Comparison of ENCODE assay signal across 8 mouse cellular contexts in the genomic region with DNA sequence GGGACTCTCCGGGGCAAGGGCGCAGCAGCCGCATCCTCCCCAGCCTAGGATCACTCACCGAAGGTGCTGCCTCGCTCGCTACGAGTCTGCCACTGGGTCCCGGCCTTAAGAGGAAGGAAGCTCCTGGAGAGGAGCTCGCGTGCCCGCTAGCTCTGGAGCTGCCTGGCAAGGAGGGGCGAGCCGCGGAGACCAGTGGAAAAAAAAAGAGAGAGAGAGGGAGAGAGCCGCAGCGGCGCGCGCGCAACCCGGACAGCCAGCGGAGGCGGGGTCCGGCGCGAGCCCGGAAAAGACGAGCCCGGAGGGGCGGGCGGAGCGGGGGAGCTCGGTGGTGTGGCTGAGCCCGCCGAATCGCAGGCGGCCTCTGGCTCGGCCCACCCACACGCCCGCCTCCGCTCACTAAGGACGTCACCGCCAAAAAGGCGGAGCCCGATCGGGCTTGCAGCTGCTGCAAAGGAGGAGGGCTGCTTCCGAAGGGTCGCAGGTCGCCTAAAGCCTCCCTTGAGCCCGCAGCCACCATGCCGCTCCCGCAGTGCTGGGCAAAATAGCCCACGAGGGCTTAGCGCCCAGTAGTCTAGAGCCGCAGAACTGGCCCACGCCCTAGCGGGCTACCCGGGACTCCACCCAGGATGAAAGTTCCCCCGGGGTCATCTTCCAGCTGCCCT. TPM values are rescaled to one million over a fixed set of nuclear protein-coding genes. Genes with fewer than 3 reads are reported as not detected.
DNase-seq lines count a peak whose midpoint lies in the region; ATAC-seq and TF ChIP-seq lines count a peak whose summit lies in the region.

A gene (minus strand): TSS at position 289 of the 662 bp plus-strand sequence.

- peak; percentile 86 for ATAC-seq in activated CD4-positive, CD25-positive, alpha-beta regulatory T cell, adult 4 months
- ATAC-seq in inflammation-experienced regulatory T-cells, adult 6 months = peak; percentile 86
- peak; percentile 96 for ATAC-seq in megakaryocyte-erythroid progenitor cell, adult 5-6 weeks (replicated peaks; ENCODE audit: low FRiP score, low TSS enrichment, poor library complexity, severe bottlenecking)

- peak within 1 kb of the TSS; percentile 98 for H3K27ac ChIP-seq in cortical plate, adult 2 months (ENCODE audit: insufficient read depth, low read length)

- H3K4me3 ChIP-seq in cortical plate, adult 2 months (ENCODE audit: insufficient read depth, low read length) = peak within 1 kb of the TSS; percentile 91

- peak; percentile 76; the same call in 1 of the 2 replicates for TF ChIP-seq POLR2A in cortical plate, adult 2 months (IDR thresholded peaks at IDR 0.05; ENCODE audit: extremely low read depth, insufficient read depth, low read length)

- peak; percentile 83 for DNase-seq in gastrocnemius, postnatal 10 days
- peak; percentile 78 to 93 for DNase-seq in left cerebral cortex, postnatal 10 days (ENCODE audit: extremely low spot score in 1 of 2, low spot score in 2 of 2)
- peak; percentile 88 for DNase-seq in right cerebral cortex, postnatal 25 days
- DNase-seq in urinary bladder, postnatal 4 days (ENCODE audit: low spot score in 2 of 2) = peak; percentile 87 to 89

- intact Hi-C loops in left cerebral cortex, postnatal 10 days (cut with DNase I) = no loop called here

- no peak for TF ChIP-seq CTCF in cortical plate, adult 2 months (IDR thresholded peaks at IDR 0.05; ENCODE audit: extremely low read depth, insufficient read depth, low read length)

- H3K4me1 ChIP-seq in cortical plate, adult 2 months (ENCODE audit: control insufficient read depth, insufficient read depth, low read length) = no peaks in the 10 kb centered on the region

RNA-seq across cellular contexts. Expression of the gene that starts here (rescaled TPM):
- polyA plus RNA-seq in activated CD4-positive, CD25-positive, alpha-beta regulatory T cell, adult 4 months (2017; shearing (Covaris generic)) = 10 to 100 TPM; 47.6 to 51.4 TPM
- 26.7 and 27.9 TPM in 2 replicates for polyA plus RNA-seq in cortical plate, adult 2 months (2012; rRNA removed)
- 10 to 100 TPM; 29.9 to 35.2 TPM for total RNA-seq in gastrocnemius, postnatal 10 days (2021)
- polyA plus RNA-seq in inflammation-experienced regulatory T-cells, adult 6 months (2017; shearing (Covaris generic)) = 10 to 100 TPM; 44.3 to 52.9 (median 45.9) TPM
- 10 to 100 TPM; 85.3 to 91.1 TPM for total RNA-seq in left cerebral cortex, postnatal 10 days (2021)
- total RNA-seq in megakaryocyte-erythroid progenitor cell, adult 5-6 weeks (2014; fragmentation: Nextera tagmentation) = 30.9 and 32.4 TPM in 2 replicates
- total RNA-seq in megakaryocyte-erythroid progenitor cell, adult 5-6 weeks (2017) = 34.2 and 43.7 TPM in 2 replicates

Comparison
In these comparisons a context has a peak if more than half of its experiments do, and no peak if none do; other contexts are left out.
1. Peak in every context shown above with its lines: DNase-seq, ATAC-seq, H3K4me3 ChIP-seq and H3K27ac ChIP-seq.